Mouse (Mus musculus) ES-CJ7 (cell line): ENCODE results near the gene Prss53.
"Not testable (repeated sequence)": the region's sequence is repeated elsewhere in the genome, so short reads cannot be mapped to it uniquely, and the experiment has no call there.

Experiments
- DNase-seq: peaks from one replicate; pipeline ENCODE4 v3.0.0; 2011; ENCODE audit warnings: low read depth, low spot score

The Prss53 gene

DNA sequence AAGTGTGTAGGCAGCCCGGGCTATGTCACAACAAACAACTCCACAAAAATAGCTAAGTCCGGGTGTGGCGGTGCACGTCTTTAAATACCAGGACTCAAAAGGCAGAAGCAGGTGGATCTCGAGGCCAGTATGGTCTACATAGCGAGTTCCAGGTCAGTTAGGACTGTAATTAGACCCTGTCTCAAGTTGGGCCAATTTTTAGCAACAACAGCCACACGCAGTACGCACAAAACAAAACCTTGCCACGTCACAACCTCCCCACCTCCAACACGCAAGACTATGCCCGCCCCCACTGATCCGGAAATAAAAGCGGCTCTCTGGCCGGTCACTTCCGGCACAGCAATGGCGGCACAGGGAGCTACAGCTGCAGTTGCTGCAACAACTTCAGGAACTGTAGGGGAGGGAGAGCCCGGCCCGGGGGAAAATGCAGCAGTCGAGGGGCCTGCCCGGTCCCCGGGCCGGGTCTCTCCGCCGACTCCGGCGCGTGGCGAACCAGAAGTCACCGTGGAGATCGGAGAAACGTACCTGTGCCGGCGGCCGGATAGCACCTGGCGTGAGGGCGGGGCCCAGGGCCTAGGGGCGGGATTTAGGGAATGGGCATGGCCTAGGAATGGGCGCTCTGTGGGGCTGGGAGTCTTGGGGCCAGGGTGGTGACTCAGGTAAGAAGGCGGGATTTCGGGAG lies 21.6 kb upstream of the Prss53 start, which contains the start of gene Kat8:
Gene Kat8, plus strand, starts transcription at position 327 of the 682 bp plus-strand sequence.
- peak; percentile 95 for DNase-seq

DNA sequence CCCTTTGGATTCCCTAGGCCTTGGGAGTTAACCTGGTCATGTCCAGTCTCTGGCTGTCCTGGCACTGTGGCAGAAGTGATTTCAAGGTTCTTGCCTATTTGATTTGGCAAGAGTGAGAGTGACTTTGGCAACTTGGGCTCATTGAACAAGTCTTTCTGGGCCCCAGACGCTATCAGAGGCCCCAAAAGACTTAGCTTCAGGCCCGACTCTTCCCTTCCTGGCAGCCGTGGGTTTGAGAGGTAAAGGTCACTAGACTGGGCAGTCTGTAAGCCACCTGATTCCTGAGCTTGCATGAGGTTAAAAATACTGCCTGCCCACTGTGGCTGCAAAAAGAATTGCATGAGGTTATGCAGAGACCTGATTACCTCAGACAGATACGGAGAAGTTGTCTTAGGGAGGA lies 17.9 kb upstream of the Prss53 start:
- no peak for DNase-seq

DNA sequence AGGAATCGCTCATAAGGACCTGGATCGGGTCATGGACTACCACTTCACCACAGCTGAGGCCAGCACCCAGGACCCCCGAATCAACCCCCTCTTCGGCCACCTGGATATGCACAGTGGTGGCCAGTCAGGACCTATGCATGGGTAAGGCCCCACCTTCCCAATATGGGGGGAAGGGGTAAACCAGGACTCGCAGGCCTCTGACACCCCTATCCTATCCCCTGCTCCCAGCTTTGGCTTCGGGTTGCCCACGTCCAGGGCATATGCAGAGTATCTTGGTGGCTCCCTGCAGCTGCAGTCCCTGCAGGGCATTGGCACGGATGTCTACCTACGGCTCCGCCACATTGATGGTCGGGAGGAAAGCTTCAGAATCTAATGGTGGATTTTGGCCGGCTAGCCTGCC lies 17.2 kb upstream of the Prss53 start:
- no peak for DNase-seq

DNA sequence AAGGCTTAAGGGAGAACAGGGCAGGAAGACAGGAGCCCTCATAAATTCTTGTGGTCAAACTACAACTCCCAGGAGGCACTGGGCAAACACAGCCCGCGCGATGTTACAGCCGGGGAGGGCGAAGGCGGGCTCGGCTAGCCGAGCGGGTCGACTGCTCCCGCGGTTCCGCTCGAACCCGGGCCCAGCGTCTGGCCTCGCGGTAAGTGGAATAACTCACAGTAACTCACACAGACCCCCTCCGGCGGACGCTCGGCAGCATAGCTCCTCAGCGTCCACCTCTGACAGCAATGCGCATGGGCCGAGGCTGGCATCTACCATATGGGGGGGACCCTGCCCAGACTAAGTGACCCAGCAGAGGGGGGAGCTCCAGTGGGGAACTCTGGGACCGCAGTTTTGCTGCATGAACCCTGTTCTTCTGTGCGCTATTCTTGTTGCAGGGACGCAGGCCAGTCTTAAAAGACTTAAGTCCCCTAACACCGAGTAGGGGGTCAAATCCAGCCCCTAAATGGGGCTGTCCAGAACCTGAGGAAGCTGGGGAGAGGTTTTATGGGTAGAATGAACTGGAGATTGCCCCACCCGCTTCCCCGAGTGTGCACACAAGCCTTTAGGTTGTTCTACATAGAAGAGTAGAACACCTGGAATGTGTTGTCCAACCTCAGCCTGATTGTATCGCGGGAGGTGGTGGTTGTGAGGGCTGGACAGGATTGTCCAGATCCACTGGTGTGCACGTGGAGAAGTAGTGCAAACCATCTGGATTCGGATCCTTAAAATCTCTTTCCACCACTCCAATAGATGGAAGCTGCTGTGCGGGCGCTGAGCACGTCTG lies 13.4 kb upstream of the Prss53 start, which contains the start of gene Bckdk:
Gene Bckdk, plus strand, starts transcription at position 112 of the 826 bp plus-strand sequence.
- peak; percentile 88 for DNase-seq

DNA sequence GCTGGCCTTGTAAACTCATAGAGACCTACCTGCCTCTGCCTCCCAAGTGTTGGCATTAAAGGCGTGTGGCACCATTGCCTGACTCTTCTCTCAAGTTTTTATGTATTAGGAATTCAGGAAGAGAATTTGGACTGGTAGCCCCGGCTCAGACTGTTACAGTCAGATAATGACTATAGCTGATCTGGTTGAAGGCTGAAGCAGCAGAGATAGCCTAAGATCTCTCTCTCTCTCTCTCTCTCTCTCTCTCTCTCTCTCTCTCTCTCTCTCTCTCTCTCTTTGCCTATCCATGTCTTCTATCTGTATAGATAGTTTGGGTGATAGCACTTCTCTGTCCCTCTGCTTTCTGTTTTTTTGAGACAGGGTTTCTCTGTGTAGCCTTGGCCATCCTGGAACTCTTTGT lies 11.0 kb upstream of the Prss53 start:
- DNase-seq: no peak

DNA sequence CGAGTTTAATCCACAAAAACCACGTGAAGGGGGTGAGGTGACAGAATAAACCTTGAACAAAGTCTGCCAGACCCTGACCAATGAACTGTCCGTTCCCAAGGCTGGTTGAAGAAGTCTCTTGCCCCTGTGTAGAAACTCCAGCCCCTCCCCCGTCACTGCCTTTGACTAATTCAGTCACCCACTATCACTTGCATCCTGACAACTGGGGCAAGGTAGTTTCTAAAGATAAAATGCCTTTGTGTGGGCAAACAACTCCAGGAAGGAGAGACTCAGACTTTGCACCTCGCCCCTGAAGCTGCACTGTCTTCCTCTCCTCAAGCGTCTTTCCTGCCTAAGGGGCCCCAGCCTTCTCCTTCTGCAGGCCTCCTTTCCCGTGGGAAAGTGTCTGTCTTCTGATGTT lies 9.2 kb upstream of the Prss53 start:
- no peak for DNase-seq

DNA sequence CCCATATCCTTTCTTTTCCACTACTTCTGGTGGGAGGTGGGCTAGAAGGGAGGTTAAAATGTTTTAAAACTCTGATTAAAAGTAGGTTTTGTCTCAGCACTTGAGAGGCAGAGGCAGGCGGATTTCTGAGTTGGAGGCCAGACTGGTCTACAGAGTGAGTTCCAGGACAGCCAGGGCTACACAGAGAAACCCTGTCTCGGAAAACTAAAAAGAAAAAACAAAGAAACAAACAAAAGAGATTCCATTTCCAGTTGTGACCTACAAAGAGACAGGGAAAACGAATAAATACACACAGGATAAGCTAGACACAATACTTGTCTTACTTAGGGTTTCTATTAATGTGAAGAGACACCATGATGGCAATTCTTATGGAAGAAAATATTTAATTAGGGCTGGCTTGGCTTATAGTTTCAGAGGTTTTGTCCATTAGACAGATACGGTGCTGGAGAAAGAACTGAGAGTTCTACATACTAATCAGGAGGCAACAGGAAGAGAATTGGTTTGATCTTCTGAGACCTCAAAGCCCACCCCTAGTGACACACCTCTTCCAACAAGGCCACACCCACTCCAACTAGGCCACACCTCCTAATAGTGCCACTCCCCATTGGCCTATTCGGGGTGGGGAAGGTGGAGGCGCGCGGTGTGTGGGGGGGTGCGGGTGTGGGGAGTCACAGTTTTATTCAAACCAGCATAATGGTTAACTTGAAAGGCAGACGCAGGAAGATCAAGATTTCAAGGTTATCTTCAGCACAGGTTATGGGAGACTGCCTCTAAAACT lies 7.6 kb upstream of the Prss53 start:
- DNase-seq: peak; percentile 76

DNA sequence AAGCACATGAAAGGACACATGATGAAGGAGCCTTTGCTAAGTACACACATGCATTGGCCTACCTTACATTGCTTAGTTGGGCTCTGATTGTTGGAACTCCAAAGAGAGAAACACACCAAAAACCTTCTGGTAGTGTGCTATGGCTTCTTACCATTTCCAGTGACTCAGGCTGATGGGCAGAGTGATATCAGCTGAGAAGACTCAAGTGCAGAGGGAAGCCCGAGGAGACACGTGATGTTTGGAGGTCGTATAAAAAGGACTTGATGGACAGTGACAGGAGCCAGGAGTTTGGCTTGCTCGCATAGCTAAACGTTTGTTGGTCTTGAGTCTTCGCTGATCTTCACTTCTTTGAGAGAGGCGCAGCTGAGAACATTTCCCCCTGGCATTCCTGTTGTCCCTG lies 6.8 kb upstream of the Prss53 start:
- no peak for DNase-seq

DNA sequence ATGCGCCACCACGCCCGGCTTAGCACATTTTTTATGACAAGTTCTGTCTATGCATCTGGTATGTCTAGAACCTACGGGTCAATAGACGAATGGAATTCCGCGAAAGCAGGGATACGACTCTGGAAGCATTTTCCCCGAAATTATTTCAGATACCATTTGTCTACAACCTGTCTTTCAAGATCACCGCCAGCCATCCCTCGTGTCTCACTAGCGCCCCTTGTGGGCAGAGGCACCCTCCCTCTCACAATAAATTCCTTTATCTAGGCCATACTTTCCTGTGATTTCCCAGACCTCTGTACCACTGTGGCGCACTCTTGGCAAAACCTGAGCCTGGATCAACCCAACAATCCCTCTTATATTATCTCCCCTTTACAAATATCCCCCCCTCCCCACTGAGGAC lies 5.6 kb upstream of the Prss53 start:
- peak; percentile 84 for DNase-seq

DNA sequence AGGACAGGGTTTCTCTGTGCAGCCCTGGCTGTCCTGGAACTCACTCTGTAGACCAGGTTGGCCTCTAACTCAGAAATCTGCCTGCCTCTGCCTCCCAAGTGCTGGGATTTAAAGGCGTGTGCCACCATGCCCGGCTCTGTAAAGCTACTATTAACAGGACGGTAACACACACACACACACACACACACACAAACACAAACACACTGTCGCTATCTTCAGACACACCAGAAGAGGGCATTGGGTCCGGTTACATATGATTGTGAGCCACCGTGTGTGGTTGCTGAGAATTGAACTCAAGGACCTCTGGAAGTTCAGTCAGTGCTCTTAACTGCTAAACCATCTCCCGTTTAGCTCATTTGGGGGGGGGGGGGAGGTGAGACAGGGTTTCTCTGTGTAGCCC lies 5.1 kb upstream of the Prss53 start:
- DNase-seq: not testable (repeated sequence)

DNA sequence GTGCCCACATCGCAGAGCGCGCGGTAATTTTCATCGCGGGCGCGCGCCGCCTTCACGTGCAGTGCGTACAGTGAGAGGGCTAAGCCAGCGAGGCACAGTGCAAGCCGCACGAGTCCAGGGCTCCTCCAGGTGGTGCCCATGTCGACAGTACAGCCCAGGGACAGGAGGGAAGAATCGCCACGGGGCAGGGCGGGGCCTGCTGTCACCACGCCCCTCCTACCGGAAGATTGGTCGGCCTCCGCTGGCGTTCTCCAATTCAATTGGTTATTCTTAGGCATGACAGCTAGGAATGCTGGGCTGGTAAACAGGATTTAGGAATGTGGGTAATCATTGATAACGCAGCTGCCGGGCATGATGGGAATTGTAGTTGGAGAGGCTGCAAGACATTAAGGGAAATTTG lies 4.7 kb upstream of the Prss53 start, which contains the start of the genes Gm21974 and Vkorc1:
Gene Gm21974, minus strand, starts transcription at position 13 of the 400 bp plus-strand sequence.
Gene Vkorc1, minus strand, starts transcription at position 176 of the 400 bp plus-strand sequence.
- DNase-seq: peak; percentile 97

DNA sequence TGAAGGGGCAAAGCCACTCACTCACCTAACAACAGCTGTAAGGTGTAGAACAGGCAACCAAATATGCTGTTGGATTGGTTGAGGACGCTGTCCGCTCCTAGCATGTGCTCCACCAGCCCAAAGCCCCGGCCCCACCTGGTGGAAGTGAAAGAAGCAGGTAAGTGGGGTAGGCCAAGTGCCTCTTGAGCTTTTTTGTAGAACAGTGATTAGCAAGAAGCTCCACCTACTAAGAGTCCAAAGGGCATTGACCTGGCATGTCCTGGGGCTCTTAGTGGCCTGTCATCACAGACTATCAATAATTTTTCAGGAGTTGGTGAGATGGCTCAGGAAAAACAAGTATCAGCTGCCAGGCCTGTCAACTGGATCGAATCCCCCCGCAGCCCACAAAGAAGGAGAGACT lies 3.7 kb upstream of the Prss53 start:
- DNase-seq: no peak

DNA sequence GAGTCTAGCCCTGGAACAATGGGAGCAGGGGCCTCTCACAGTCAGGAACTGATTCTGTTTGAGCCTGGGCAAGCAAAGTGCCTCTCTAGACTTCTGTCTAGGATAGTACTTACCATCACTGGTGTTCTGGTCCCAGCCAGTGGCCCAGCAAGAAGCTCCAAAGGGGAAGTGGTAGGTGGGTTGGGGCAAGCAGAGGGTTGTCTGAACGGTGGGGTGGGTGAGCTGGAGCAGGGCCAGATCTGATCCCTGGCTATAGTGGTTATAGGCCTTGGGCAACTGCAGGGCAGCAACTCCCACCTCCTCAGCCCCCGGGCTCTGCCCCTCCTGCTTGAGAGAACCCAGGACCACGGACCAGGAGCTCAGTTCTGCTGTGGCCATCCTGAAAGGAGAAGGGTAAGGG lies 1.9 kb downstream of the Prss53 start:
- DNase-seq: no peak

DNA sequence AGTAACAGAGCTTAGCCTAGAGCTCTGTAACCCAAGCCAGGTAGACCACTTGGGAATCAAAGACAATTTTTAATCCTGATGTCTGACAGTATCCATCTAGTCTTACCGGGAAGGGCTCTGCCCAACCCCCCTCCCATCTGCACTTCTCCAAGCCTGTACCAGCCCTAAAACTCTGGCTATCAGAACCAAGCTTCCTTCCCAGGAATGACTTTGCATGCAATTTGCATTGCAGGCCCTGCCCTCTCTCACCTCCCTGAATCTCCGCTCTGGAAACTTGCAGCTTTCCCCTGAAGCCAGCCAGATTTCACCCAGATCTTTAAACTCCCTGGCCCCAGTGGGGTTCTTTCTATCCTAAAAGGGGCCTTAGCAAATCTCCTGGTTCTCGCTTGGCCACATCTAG lies 3.0 kb downstream of the Prss53 start:
- DNase-seq: peak; percentile 48

DNA sequence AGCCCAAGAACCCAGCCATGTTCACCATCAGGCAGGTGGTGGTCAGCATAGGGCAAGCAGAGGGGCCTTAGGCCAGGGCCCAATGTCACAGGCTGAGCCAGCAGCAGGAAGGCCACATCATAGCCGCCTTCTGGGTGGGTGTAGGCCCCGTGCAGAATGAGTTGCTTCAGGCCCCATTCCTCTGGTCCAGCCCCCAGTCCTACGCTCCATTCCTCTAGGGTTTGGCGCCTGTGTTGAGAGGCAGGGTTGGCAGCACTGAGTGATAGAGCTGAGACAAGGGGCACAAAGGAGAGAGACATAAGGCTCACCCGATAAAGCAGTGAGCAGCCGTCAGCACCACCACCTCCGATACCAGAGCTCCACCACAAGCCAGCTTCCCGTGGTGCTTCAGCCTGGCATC lies 3.6 kb downstream of the Prss53 start:
- DNase-seq: no peak

DNA sequence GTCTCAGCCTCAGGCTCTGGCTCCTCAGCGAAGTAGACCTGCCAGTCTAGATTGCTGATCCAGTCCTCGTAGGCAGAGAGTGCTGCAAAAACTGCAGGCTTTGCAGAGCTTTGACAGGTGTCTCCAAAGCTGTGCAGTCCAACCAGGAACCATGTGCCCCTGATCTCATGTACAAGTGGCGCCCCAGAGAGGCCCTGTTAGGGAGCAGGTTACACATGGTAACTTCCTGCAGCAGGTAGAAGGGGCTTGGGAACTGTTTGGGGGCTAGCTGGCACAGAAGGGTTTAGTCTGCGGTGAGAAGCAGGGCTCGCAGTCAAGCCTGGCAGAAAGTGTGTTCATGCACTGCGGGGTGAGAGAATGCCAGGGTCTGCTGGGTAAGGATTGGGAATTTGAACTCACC lies 4.2 kb downstream of the Prss53 start:
- no peak for DNase-seq

DNA sequence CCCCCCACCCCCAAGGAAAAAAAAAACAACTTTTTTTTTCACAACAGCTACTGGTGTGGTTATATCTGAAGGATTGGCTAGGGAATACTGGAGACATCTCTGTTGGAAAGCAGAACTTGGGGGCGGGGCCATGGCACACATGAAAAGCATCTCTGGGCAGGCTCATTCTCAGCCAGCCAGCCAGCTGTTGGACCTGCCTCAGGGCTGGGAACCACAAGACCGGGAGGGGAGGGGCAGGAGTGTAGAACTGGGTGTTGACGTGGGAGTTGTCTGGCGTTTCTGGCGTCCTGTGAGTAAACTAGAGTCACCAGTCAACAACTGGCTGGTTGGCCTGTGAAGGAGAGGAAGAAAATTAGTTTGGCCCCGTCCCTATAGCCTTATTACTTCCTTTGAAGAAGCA lies 4.8 kb downstream of the Prss53 start:
- peak; percentile 34 for DNase-seq

DNA sequence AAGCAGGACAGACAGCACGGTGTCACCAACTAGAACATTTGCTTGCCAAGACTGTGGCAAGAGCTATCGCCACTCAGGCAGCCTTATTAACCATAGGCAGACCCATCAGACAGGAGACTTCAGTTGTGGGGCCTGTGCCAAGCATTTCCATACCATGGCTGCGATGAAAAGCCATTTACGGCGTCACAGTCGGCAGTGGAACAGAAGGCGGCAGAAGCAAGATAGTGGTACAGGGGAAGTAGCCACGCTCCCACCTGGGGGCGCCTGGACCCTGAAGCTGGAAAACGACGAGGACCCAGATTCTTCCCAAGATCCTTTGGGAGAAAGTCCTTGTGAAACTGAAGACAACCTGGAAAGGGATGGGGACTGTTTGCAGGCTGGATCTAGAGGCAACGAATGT lies 10.3 kb downstream of the Prss53 start:
- no peak for DNase-seq

DNA sequence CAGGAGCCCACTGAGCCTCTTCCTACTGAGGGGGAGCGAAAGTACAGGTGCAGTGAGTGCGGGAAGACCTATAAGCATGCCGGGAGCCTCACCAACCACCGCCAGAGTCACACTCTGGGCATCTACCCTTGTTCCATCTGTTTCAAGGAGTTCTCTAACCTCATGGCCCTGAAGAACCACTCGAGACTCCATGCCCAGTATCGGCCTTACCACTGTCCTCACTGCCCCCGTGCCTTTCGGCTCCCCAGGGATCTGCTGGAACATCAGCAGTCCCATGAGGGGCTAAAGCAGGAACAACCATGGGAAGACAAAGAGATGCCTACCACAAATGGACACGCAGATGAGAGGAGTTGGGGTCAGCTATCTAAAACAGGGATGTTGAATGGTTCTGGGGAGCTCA lies 11.5 kb downstream of the Prss53 start:
- DNase-seq: no peak

DNA sequence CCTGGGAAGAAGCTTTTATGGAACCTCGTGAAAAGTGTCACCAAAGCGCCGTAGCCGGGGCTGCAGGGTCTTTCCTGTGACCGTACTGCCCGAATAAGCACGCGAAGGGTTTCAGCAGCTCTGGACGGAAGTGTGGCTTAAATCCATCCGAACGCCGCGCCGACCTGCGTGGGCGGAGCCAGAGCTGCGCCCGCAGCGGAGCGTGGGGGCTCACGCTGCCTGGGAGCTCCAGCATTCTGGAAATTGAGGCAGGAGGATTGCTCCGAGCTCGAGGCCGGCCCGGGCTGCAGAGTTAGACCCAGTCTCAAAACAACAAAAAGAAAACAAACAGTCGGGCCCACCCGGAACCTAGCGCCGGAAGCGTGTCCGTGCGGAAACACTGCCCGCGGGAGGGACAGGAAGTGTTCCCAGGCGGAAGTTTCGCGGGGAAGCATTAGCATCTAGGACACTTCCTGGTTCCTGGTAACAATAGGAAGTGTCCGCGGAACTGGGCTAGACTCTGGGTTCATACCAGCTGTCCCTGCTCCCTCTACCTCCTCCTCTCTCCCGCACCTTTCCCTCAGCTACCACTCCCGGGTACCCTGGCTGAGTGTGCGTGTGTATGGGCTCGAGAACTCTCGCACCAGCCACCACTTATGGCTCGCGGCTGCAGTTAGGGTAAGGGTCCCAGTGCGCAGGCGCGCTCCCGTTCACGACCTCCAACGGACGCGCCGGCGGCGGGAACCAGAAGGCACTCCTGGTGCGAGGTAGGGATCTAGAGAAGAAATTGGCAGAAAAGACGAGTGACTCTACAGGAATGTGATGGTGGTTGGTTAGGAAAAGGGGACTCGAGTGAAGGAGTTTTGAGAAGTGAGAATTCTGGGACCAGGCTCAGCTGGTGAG lies 14.1 kb downstream of the Prss53 start, which contains the start of gene Zfp668:
Gene Zfp668, minus strand, starts transcription at position 362 of the 882 bp plus-strand sequence.
- peak; percentile 97 for DNase-seq

DNA sequence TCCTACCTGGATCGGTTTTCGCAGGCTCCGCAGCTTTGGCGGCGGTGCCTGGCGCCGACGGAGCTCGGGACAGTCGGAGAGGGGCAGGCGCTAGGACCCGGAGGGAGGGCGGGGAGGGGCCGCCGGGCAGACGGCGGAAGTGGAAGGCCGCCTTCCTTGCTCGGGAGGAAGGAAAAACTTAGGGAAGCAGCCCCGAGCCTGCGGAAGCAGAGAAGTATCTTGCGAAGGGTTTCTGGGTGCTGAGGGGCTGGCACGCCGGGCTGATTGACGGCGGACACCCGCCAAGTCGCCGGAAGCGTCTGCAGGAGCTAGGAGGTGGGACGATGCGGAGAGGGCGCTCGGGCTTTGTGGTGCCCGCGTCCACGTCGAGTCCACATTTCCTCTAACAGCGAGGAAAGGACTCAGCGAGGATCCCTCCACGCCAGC lies 14.7 kb downstream of the Prss53 start, which contains the start of gene Zfp646:
Gene Zfp646, plus strand, starts transcription at position 181 of the 426 bp plus-strand sequence.
- peak; percentile 78 for DNase-seq
